Mouse (Mus musculus) kidney, embryonic 15.5 days (tissue): ENCODE measurements around the gene Riox1. TPM values are rescaled to one million over a fixed set of nuclear protein-coding genes. Genes with fewer than 3 reads are reported as not detected.
A peak's percentile ranks its signal among the peaks of the same experiment; 100 is the strongest.

ENCODE experiments used
- ATAC-seq: fragments of 200-750 bp; cut with Nextera tagmentation; replicated peaks from 2 replicates; pipeline ENCODE4 v1.8.0; 2017; ENCODE audit warnings: moderate TSS enrichment; ENCODE audit not compliant: low FRiP score
- H3K27ac ChIP-seq: fragments of 300-500 bp; sonication (generic); 2 replicates; pipeline ENCODE4 v1.5.1; 2015; ENCODE audit warnings: mild to moderate bottlenecking, inconsistent platforms
- H3K27me3 ChIP-seq: fragments of 300-500 bp; sonication (generic); 2 replicates; pipeline ENCODE4 v1.6.1; 2015; ENCODE audit warnings: inconsistent platforms
- H3K36me3 ChIP-seq: fragments of 300-500 bp; sonication (generic); 2 replicates; pipeline ENCODE4 v1.6.1; 2015; ENCODE audit warnings: inconsistent platforms
- H3K4me1 ChIP-seq: fragments of 300-500 bp; sonication (generic); 2 replicates; pipeline ENCODE4 v1.6.1; 2015; ENCODE audit warnings: inconsistent platforms
- H3K4me2 ChIP-seq: fragments of 300-500 bp; sonication (generic); 2 replicates; pipeline ENCODE4 v1.6.1; 2015; ENCODE audit warnings: moderate library complexity, mild to moderate bottlenecking, inconsistent platforms
- H3K4me3 ChIP-seq: fragments of 300-500 bp; sonication (generic); replicated peaks from 2 replicates; pipeline ENCODE4 v1.5.1; 2015; ENCODE audit warnings: mild to moderate bottlenecking, inconsistent platforms
- H3K9ac ChIP-seq: fragments of 300-500 bp; sonication (generic); 2 replicates; pipeline ENCODE4 v1.6.1; 2015; ENCODE audit warnings: mild to moderate bottlenecking, inconsistent platforms
- H3K9me3 ChIP-seq: fragments of 300-500 bp; sonication (generic); replicated peaks from 2 replicates; pipeline ENCODE4 v1.6.1; 2016; ENCODE audit warnings: inconsistent platforms
- WGBS: fragments of 180-500 bp; shearing (Covaris S2); methylation state at CpG from one replicate; pipeline ENCODE4 v1.1.7; 2015; ENCODE audit warnings: mixed read lengths; 5-methylcytosine and 5-hydroxymethylcytosine counted together
- polyA plus RNA-seq: library from polyadenylated mRNA; unstranded; fragments of >200 nt; fragmentation: Nextera tagmentation; extraction: Ambion mirVana; gene quantifications from 2 replicates; pipeline ENCODE4 v1.2.1, GENCODE M21; 2015

The Riox1 gene
- polyA plus RNA-seq, result 14.0 and 14.1 TPM in 2 replicates

DNA sequence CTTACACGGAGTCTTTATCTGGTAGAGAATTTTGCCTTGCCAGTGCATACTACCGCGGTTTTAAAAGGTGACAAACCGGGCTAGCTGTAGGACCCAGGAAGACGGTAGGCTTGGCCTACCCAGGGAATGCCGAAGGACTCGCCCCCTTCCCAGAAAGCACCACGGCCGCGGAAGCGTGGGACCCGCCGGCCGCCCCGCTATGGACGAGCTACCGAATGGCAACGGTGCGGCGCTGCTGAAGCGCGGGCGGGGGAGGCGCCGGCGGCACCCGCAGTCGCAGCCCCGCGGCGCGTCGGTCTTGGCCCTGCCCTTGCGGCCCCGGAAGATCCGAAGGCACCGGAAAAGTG is at the start of gene Riox1:
Gene Riox1 (plus strand): TSS at position 116 of the 347 bp plus-strand sequence.
- Histone ChIP-seq H3K27me3 (no peaks in the 10 kb centered on the region), H3K36me3 (peaks cover 24% of the 10 kb centered on the region), H3K27ac (peak within 1 kb of the TSS; percentile 87), H3K9me3 (0 out of 2 replicates have a peak, but pooled peaks cover 2% of the 10 kb centered on the region), H3K4me3 (peak within 1 kb of the TSS; percentile 89), H3K9ac (peak within 1 kb of the TSS; percentile 84), H3K4me1 (peaks cover 39% of the 10 kb centered on the region), H3K4me2 (peak within 1 kb of the TSS; percentile 81)
- WGBS, result under 1% methylated on average over 37 of the region's 37 CpGs
- peak; percentile 93 for ATAC-seq

GRCm38 (mm10) chr12:83910451-83910850 is 40.0 kb upstream of the Riox1 start:
- WGBS, result 69% methylated on average over 2 of the region's 2 CpGs
- Histone ChIP-seq H3K4me3 (no peak overlapping the region), H3K9me3 (no peaks in the 10 kb centered on the region), H3K27ac (no peak overlapping the region), H3K9ac (no peak overlapping the region), H3K27me3 (no peaks in the 10 kb centered on the region), H3K4me2 (no peak overlapping the region), H3K4me1 (0 out of 2 replicates have a peak, but pooled peaks cover 8% of the 10 kb centered on the region), H3K36me3 (peaks cover 13% of the 10 kb centered on the region)
- ATAC-seq, result no peak

DNA sequence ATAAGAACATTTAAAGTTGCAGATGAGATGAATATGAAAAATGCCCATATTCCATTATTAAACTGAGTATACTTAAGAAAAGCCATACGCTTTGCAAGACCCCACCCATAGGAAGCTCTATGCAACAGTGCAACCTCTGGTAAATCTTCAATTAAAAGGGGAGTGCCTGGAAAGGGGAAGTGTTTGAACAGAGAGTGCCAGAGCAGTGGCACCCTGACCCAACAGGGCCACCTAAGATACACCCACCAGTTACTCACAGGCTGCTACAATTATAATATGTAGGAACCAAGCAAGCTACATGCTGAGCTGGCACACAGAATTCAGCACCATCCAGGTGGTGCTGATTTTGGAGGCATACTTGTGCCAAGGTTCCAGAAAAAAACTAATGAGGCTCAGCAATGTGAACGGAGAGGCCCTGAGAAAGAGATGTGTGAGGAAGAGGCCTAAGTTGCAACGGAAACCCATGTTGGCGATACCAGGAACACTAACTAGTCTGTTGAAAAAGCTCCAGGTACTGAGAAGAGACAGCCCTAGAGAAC is 36.1 kb upstream of the Riox1 start:
- Histone ChIP-seq H3K9ac (no peak overlapping the region), H3K27ac (no peak overlapping the region), H3K9me3 (no peaks in the 10 kb centered on the region), H3K27me3 (no peaks in the 10 kb centered on the region), H3K36me3 (peaks cover 9% of the 10 kb centered on the region; the same call in 1 of the 2 replicates), H3K4me2 (no peak overlapping the region), H3K4me3 (no peak overlapping the region), H3K4me1 (peaks cover 19% of the 10 kb centered on the region)
- WGBS, result 92% methylated on average over 4 of the region's 4 CpGs
- ATAC-seq, result no peak

DNA sequence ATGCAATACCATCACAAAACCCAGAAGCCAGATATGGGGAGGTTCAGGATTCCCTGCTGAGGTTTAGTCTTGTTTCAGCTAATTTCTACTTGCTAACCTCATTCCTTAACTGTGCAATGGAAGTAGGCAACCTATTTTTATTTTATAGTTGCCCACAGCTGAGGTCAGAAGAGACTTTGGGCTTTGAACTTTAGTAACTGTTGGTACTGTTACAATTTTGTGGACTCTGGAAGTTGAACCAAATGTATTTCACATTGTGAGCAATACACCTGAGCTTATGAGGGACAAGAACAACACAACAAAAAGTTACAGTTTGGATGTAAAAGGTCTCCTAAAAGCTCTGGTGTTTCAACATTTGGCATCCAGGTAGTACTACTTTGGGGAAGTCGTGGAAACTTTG is 35.6 kb upstream of the Riox1 start:
- no peaks in the 10 kb centered on the region for H3K27me3 ChIP-seq
- no peak overlapping the region for H3K27ac ChIP-seq
- peaks cover 19% of the 10 kb centered on the region for H3K4me1 ChIP-seq
- peaks cover 9% of the 10 kb centered on the region; the same call in 1 of the 2 replicates for H3K36me3 ChIP-seq
- no peak overlapping the region for H3K4me3 ChIP-seq
- ATAC-seq, result no peak
- H3K9ac ChIP-seq, result no peak overlapping the region
- no peaks in the 10 kb centered on the region for H3K9me3 ChIP-seq
- WGBS, result 82% methylated on average over 1 of the region's 1 CpGs
- H3K4me2 ChIP-seq, result no peak overlapping the region

GRCm38 (mm10) chr12:83916884-83917283 is 33.5 kb upstream of the Riox1 start:
- H3K4me1 ChIP-seq, result peaks cover 24% of the 10 kb centered on the region
- ATAC-seq, result no peak
- H3K9me3 ChIP-seq, result no peaks in the 10 kb centered on the region
- H3K4me2 ChIP-seq, result 0 out of 2 replicates have a peak overlapping the region, but pooled peaks have one; percentile 3
- H3K4me3 ChIP-seq, result no peak overlapping the region
- H3K27me3 ChIP-seq, result no peaks in the 10 kb centered on the region
- H3K27ac ChIP-seq, result 0 out of 2 replicates have a peak overlapping the region, but pooled peaks have one; percentile 58
- H3K9ac ChIP-seq, result no peak overlapping the region
- WGBS, result 59% methylated on average over 9 of the region's 9 CpGs
- H3K36me3 ChIP-seq, result peaks cover 9% of the 10 kb centered on the region; the same call in 1 of the 2 replicates

DNA sequence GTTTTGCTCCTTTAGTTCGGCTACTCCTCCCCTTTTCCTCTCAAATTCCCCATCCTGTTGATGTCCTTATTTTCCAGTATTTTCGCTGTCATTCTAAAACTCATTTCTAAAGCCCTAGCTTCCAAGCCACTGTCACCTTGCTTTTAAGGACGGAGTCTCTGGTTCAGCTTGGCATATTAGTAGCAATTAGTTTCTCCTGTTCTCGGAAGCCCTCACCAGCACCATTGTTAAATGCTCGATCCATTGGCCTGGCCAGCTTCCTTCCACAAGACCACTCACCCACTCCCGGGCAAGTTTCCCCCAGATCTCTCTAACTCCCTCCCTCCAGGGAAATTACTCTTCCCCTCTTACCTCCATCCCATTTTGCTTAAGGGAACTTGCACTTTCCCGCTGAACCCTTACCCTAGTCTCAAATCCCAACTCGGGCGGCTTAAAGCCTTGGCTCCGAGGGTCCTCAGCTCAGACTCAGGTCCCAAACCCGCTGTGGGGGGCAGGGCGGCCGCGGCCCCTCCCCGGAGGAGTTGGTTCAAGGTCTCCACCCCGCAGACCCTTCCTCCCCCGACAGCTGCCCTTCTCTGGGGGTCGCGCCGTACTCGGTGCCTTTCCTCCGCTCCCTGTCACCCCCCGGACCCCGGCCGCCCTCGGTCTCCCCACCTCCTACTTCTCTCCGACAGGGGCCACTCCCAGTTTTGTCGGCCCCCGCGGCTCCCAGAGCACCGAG is 29.5 kb upstream of the Riox1 start:
- no peaks in the 10 kb centered on the region for H3K9me3 ChIP-seq
- H3K27me3 ChIP-seq, result no peaks in the 10 kb centered on the region
- no peaks in the 10 kb centered on the region for H3K36me3 ChIP-seq
- H3K27ac ChIP-seq, result peak overlapping the region; percentile 96
- 1% methylated on average over 31 of the region's 31 CpGs for WGBS
- H3K9ac ChIP-seq, result peak overlapping the region; percentile 90
- H3K4me3 ChIP-seq, result peak overlapping the region; percentile 87
- ATAC-seq, result no peak; the same call in 1 of the 2 replicates
- peak overlapping the region; percentile 76 for H3K4me2 ChIP-seq
- H3K4me1 ChIP-seq, result peaks cover 43% of the 10 kb centered on the region

GRCm38 (mm10) chr12:83921535-83922381 is 28.6 kb upstream of the Riox1 start, which contains the start of gene Numb:
TSS of gene Numb (minus strand) at chr12:83921934.
- under 1% methylated on average over 56 of the region's 63 CpGs for WGBS
- H3K27ac ChIP-seq, result peak within 1 kb of the TSS; percentile 96
- peaks cover 43% of the 10 kb centered on the region for H3K4me1 ChIP-seq
- peak within 1 kb of the TSS; percentile 76 for H3K4me2 ChIP-seq
- ATAC-seq, result peak; percentile 99
- H3K4me3 ChIP-seq, result peak within 1 kb of the TSS; percentile 87
- no peaks in the 10 kb centered on the region for H3K27me3 ChIP-seq
- H3K9ac ChIP-seq, result peak within 1 kb of the TSS; percentile 90
- H3K9me3 ChIP-seq, result no peaks in the 10 kb centered on the region
- H3K36me3 ChIP-seq, result no peaks in the 10 kb centered on the region

GRCm38 (mm10) chr12:83922724-83923485 is 27.5 kb upstream of the Riox1 start:
- Histone ChIP-seq H3K4me1 (peaks cover 40% of the 10 kb centered on the region), H3K9ac (peak overlapping the region; percentile 62), H3K27me3 (no peaks in the 10 kb centered on the region), H3K27ac (peak overlapping the region; percentile 91), H3K4me2 (peak overlapping the region; percentile 63), H3K9me3 (no peaks in the 10 kb centered on the region), H3K4me3 (peak overlapping the region; percentile 87), H3K36me3 (no peaks in the 10 kb centered on the region)
- no peak for ATAC-seq
- 31% methylated on average over 8 of the region's 8 CpGs for WGBS

- no peaks in the 10 kb centered on the region for H3K9me3 ChIP-seq
- H3K9ac ChIP-seq, result no peak overlapping the region
- H3K4me2 ChIP-seq, result no peak overlapping the region; the same call in 1 of the 2 replicates
- H3K36me3 ChIP-seq, result no peaks in the 10 kb centered on the region
- no peaks in the 10 kb centered on the region for H3K27me3 ChIP-seq
- 86% methylated on average over 1 of the region's 1 CpGs for WGBS
- no peak overlapping the region for H3K27ac ChIP-seq
- no peak overlapping the region for H3K4me3 ChIP-seq
- ATAC-seq, result no peak
- H3K4me1 ChIP-seq, result peaks cover 40% of the 10 kb centered on the region
These were observed 26.9 kb upstream of the Riox1 start for GRCm38 (mm10) chr12:83923486-83923859.

- H3K9me3 ChIP-seq, result no peaks in the 10 kb centered on the region
- no peak overlapping the region for H3K4me2 ChIP-seq
- WGBS, result 71% methylated on average over 3 of the region's 3 CpGs
- H3K36me3 ChIP-seq, result no peaks in the 10 kb centered on the region
- H3K27ac ChIP-seq, result peak overlapping the region; percentile 54; the same call in 1 of the 2 replicates
- H3K4me1 ChIP-seq, result peaks cover 36% of the 10 kb centered on the region
- no peaks in the 10 kb centered on the region for H3K27me3 ChIP-seq
- no peak overlapping the region for H3K4me3 ChIP-seq
- no peak for ATAC-seq
- no peak overlapping the region for H3K9ac ChIP-seq
These were observed 26.1 kb upstream of the Riox1 start for GRCm38 (mm10) chr12:83924332-83924731.

DNA sequence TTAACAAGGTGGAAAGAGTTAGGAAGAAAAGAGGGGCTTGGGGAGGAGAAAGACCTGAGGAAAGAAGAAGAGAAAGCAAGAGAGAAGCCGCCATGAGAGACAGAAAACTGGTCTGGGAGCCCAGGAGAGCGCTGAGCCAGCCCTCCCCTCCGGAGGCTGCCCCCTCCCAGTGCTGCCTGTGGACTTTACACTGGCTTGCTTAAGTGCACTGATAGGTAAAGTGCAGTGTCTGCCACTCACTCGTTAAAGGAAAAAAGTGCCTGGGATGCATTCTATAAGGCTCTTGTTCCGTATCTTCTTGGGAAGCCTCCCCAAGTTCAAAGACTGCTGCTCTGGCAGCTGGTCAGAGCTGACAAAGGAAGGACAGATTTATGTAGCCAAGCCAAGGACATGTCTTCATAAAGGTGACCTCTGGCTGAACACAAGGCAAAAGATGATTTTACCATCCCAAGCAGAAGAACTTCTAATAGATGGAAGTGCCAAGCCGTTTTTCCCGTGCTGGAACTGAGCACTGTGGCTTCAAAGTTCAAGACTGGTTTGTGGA is 25.2 kb upstream of the Riox1 start:
- H3K27ac ChIP-seq, result peak overlapping the region; percentile 59
- 60% methylated on average over 7 of the region's 7 CpGs for WGBS
- no peak for ATAC-seq
- no peak overlapping the region for H3K9ac ChIP-seq
- H3K4me2 ChIP-seq, result 0 out of 2 replicates have a peak overlapping the region, but pooled peaks have one; percentile 3
- H3K4me1 ChIP-seq, result peaks cover 33% of the 10 kb centered on the region
- H3K36me3 ChIP-seq, result no peaks in the 10 kb centered on the region
- H3K27me3 ChIP-seq, result no peaks in the 10 kb centered on the region
- H3K9me3 ChIP-seq, result no peaks in the 10 kb centered on the region
- no peak overlapping the region for H3K4me3 ChIP-seq
